Mouse (Mus musculus) layer of hippocampus, adult 9-11 months (tissue): Measurements from ENCODE around the gene Hivep3.

Source experiments
- DNase-seq: peaks from one replicate; pipeline ENCODE4 v3.0.0; 2022

Hivep3 gene

GRCm38 (mm10) chr4:119816620-119817356 lies 83.2 kb downstream of the Hivep3 start:
- DNase-seq: peak; percentile 41

- DNase-seq: no peak
Observed at GRCm38 (mm10) chr4:119825956-119826355, 92.4 kb downstream of the Hivep3 start.

GRCm38 (mm10) chr4:119828386-119828785 lies 94.8 kb downstream of the Hivep3 start:
- DNase-seq: no peak

DNA sequence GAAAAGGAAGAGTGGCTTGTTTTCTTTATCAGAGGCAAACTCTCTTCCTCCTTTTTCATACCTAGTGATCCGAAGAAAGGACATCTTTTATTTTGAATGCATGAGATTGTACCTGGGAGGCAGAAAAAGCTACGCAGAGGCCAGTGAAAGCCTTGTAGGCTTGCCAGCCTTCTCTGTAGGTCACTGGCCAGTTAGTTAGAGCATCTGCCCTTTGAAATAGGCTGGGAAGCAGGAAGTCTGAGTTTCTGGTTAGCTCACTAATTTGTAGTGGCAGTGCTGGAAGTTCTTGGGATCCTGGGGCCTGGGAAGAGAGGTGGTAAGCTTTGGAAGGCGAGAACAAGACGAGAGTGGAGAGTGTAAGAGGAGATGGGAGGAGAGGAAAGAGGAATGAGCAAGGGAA lies 95.4 kb downstream of the Hivep3 start:
- no peak for DNase-seq

- no peak for DNase-seq
Observed at GRCm38 (mm10) chr4:119833333-119833732, 99.7 kb downstream of the Hivep3 start.

DNA sequence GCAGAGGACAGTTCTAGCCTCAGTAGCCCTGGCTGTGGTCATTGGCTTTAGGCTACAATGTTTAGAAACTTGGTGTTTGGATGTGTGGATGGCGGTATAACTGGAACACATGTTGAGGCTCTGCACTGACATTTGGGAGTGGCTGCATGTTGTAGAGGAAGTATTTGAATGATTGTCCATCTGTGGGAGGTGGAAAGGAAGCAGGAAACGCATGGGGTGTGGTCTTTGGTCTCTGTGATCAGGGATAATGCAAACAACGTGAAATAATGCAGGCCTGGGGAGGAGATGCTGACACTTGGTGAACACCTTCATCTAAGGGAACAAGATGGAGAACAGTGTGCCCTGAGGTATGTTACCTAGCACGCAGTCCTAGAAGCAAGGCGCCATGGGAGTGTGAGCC lies 100.3 kb downstream of the Hivep3 start:
- no peak for DNase-seq

- no peak for DNase-seq
Observed at GRCm38 (mm10) chr4:119836181-119836580, 102.6 kb downstream of the Hivep3 start.

DNA sequence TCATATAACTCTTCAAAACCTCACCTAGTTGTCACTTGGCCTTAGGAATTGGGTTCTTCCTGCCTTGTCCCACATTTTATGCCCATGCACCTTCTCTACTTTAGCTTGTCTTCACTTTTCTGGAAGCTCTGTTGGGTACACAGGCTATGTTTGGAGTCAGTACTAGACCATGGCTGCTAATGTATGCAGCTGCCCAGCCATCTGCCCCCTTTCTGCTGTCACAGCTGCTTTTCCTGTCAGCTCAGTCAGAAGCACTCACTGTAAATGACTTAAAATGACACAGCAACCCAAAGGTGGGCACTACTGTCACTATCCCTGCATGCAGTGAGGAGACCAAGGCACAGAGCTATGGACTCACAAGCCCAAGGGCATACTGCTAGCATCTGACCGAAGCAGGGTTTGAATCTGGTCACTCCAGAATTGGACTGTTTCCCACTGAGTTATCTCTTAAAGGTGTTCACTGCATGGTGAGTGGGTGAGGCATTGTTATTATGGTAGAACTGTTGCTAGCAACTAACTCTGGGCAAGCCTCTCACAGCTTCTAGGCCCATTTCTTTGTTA lies 104.0 kb downstream of the Hivep3 start:
- DNase-seq: no peak

- no peak for DNase-seq
Observed at GRCm38 (mm10) chr4:119838308-119838707, 104.7 kb downstream of the Hivep3 start.

DNA sequence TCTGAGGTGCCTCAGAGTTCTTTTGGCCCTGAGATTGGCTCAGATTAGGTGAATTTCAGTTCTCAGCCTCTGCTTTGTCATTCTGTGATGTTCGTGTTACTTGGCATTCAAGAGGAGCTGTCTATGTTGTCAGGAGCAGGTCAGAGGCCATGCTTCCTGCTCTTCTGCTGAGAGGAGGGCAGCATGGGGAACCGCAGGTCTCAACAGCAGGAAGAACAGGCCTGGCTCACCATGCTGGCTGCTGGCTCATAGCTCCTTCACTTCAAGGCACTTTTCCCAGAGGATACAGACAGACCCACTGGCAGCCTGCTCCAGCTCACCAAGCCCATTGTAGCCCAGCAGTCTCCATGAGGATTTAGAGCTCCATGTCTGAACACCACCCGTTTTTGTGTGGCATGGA lies 109.7 kb downstream of the Hivep3 start:
- DNase-seq: no peak

GRCm38 (mm10) chr4:119844267-119844666 lies 110.7 kb downstream of the Hivep3 start:
- no peak for DNase-seq

- DNase-seq: no peak
Observed at GRCm38 (mm10) chr4:119845596-119846161, 112.1 kb downstream of the Hivep3 start.

- no peak for DNase-seq
Observed at GRCm38 (mm10) chr4:119852483-119852882, 118.9 kb downstream of the Hivep3 start.

DNA sequence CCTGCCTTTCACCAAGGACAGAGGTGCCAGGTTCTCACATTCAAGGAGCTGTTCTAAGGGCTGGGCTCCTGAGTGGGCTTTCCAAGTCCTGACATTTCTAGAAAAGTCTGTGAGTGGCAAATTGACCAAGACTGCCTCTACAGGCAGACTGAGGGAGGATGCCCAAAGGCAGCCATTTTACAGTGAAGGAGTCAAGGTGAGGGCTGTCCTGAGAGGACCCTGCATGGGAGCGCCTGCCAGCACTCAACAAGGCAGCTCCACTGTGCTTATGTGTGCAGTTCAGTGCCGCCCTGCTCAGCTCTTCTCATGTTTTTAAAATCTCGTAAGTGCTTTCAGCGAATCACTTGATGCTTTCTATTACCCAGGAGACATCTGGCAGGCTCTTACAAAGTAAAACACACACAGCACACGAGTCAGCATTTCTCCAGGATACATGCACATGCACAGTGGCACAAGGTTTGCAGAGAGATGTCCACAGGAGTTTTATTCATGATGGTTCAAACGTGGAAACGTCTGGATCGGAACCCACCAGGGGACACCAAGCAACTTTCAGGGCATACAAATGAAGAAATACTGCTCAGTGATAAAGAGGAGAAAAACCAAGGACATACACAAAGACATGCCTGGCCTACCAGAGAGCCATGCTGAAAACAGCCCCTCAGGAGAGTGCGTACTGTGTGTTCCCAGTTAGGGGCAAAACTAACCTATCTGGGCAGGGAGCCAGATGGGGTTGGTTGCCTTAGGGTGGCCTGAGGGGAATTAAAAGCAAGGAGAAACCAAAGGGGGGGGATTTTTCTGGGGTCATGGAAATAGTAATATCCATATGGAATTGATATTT lies 120.9 kb downstream of the Hivep3 start:
- no peak for DNase-seq

DNA sequence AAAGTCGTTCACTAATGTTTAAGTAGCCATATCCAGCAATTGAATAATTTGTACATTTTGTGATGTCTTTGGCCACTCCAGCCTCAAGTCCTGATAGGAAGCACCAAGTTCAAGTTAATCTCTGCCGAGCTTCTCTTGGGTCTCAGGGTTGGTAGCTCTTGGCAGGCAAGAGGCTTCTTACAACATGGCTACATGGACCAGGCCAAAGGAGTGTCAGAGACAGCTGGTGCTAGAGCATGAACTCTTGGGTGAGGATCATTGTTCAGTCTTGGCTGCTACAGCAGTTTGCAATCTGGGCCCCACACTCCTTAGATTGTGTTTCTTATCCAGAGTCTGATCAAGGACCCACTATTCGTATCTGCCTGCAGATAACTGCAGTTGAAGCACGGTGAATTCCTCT lies 125.9 kb downstream of the Hivep3 start:
- no peak for DNase-seq

DNA sequence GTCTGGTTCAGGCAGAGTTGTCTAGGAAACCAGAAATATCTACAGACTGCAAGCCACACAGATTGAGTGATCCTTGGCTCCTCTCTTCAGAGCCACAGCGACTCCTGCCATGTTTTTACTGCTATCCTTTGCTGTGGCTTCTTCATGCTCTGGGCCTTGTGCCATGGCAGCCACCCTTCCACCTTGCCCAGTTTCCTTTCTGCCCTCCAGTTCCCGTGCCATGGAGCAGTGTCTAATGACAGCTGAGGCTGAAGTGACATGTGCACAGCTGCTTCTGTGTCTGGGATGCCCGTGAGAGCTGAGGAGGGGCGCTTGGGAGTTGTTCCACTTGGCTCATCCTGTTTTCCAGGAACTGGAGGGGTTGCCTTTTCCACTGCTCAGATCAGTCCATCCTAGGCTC lies 127.4 kb downstream of the Hivep3 start:
- no peak for DNase-seq

- no peak for DNase-seq
Observed at GRCm38 (mm10) chr4:119865827-119866455, 132.4 kb downstream of the Hivep3 start.

DNA sequence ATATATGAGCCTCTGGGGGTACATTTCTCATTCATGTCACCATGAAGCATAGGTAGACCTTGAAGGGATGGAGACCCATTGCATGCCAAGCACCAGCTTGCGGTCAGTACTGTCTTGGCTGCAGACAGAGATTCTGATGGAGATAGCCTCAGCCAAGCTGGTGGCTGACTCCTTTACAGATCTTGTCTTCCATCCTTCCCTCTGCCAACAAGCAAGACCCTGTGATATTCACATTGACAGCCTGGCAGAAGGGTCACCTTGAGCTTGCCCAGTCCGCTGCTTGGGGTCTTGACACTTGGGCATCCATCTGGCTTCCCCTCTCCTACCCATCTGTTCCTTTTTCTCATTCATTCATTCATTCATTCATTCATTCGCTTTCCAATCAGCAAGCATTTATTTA lies 133.5 kb downstream of the Hivep3 start:
- DNase-seq: no peak

DNA sequence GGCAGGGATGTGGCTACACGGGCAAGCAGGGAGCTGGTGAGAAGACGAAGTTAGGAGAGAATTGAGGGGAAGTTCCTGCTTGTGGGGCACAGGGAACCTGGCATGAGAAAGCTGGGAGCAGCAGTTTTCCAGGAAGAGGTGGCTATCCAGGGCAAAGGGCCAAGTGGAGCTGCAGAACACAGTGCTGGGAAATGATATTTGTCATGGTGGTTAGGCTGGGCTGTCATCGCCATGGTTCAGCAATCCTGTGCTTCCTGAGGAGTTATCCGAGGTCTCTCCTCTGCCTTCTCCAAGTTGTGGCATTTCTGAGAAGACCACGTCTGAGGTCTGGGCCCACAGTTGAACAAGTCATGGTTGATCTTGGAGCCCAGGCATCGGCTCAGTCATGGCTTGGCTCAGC lies 136.8 kb downstream of the Hivep3 start:
- DNase-seq: no peak

- no peak for DNase-seq
Observed at GRCm38 (mm10) chr4:119871441-119871840, 137.9 kb downstream of the Hivep3 start.

GRCm38 (mm10) chr4:119871861-119872582 lies 138.4 kb downstream of the Hivep3 start:
- DNase-seq: no peak

GRCm38 (mm10) chr4:119873935-119874334 lies 140.4 kb downstream of the Hivep3 start:
- peak; percentile 67 for DNase-seq
